Mouse (Mus musculus): ENCODE results near the gene Btd. TPM values are rescaled to one million over a fixed set of nuclear protein-coding genes. Genes with fewer than 3 reads are reported as not detected.

Btd gene
- polyA plus RNA-seq (2012; rRNA removed), result 5.2 and 6.4 TPM in 2 replicates

DNA sequence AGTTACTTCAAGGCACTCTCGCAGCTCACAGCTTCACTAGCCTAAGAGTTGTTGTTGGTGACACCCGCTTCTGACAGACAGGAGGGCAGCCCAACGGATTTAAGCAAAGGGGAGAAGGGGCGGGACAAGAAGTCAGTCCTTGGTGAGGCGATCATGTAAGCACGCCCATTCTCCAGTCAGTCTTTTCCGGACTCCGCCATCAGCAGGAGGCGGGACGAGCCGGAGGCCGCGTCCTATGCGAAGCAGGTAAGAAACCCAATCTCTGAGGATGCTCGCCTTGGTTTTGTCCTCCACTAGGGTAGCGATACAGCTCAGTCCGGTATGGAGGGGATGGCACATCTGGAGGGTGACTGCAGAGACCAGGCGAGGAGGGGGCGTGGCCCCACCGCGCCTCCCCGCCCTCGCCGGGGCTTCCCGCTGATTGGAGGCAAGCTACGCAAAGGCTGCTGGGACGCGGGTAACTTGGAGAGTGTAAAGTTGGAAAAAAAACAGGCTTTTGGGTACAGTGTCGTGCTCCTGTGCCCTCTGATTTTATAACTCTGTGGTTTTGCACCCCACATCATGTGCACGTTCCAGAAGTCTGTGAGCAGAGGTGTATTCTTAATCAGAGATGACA, at the start of gene Btd, which contains the start of gene Hacl1:
Gene Btd, plus strand, starts transcription at position 139 of the 616 bp plus-strand sequence.
Gene Hacl1, minus strand, starts transcription at position 397 of the 616 bp plus-strand sequence.

DNA sequence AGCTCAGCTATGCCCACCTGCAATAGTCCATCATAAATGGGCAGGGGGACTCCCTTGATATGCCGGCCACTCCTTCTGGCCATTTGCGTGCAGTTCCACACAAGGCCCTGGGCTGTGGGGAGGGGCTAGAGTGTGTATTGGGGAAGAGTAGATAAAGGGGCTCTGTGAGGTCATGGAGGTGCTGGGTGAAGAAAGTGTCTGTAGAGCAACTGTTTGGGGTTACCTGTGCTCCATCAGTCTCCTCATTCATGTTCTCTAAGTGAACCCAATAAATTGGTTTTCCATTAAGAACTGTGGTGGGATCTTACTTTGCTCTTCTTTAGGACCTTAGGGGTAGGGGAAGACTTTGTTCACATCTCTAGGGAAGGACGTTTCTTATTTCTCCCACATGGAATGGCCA, 49.6 kb upstream of the Btd start, which contains the start of gene Colq:
Gene Colq, minus strand, starts transcription at position 101 of the 400 bp plus-strand sequence.

DNA sequence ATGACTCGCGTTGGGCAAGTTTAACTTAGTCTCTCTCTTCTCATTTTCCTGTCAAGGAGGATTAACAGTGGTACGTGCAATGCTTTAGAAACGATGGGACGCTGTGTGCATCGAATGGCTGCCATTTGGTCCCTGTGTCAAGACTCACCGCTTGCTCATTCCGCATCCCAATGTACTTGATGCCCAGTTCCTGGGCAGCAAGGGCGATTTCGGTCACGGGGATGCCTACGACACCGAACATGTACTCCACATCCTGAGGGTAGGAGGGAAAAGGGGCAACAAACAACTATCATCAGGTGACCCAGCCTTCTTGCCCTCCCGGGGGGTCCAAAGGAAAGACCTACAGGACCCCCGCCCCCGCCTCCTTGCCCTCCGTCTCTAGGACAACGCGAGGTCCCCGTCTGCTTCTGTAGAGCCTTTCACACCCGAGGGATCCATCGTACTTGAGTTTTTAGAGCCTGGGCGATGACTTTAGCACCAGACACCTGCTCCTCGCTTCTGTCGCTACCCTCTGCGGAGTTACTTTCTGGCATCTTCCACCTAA, 410 bp upstream of the Btd start, which contains the start of gene Gm49387:
Gene Gm49387, minus strand, starts transcription at position 533 of the 544 bp plus-strand sequence.

Other genes starting within 250 kb of the Btd start
- 1.4 TPM in 2 replicates for gene Sh3bp5, start 204.9 kb upstream of the Btd start, polyA plus RNA-seq (2012; rRNA removed)
- 19.3 and 20.4 TPM in 2 replicates for gene Eaf1, start 146.6 kb upstream of the Btd start, polyA plus RNA-seq (2012; rRNA removed)
- 0.73 and 1.1 TPM in 2 replicates for gene Mettl6, start 146.0 kb upstream of the Btd start, polyA plus RNA-seq (2012; rRNA removed)
- 0.55 and 0.57 TPM in 2 replicates for gene Colq, start 49.7 kb upstream of the Btd start, polyA plus RNA-seq (2012; rRNA removed)
- not detected in 2 replicates for gene Gm49387, start 150 bp upstream of the Btd start, polyA plus RNA-seq (2012; rRNA removed)
- 1.0 and 2.9 TPM in 2 replicates for gene Hacl1, start 258 bp downstream of the Btd start, polyA plus RNA-seq (2012; rRNA removed)
- 0.98 and 2.6 TPM in 2 replicates for gene Ankrd28, start 189.6 kb downstream of the Btd start, polyA plus RNA-seq (2012; rRNA removed)

Data from stomach, adult 2 months (tissue).